Mouse (Mus musculus) urinary bladder, postnatal 36 days (tissue): Measurements from ENCODE around the gene Vwa7.
A peak's percentile ranks its signal among the peaks of the same experiment; 100 is the strongest.

Source experiments
- DNase-seq, 2 experiments: peaks; one replicate each; pipeline ENCODE4 v3.0.0; 2022; ENCODE audit warnings: low spot score in 2 of 2, mixed read lengths in 1 of 2

Gene Vwa7

GRCm38 (mm10) chr17:35045807-35046680 is 29.7 kb downstream of the Vwa7 start:
- DNase-seq, result no peak

GRCm38 (mm10) chr17:35046681-35047455 is 30.5 kb downstream of the Vwa7 start, which contains the start of gene Msh5:
Gene Msh5 (minus strand): TSS chr17:35046745.
- DNase-seq, result peak; percentile 95 to 96

GRCm38 (mm10) chr17:35047688-35048087 is 31.3 kb downstream of the Vwa7 start:
- no peak for DNase-seq

DNA sequence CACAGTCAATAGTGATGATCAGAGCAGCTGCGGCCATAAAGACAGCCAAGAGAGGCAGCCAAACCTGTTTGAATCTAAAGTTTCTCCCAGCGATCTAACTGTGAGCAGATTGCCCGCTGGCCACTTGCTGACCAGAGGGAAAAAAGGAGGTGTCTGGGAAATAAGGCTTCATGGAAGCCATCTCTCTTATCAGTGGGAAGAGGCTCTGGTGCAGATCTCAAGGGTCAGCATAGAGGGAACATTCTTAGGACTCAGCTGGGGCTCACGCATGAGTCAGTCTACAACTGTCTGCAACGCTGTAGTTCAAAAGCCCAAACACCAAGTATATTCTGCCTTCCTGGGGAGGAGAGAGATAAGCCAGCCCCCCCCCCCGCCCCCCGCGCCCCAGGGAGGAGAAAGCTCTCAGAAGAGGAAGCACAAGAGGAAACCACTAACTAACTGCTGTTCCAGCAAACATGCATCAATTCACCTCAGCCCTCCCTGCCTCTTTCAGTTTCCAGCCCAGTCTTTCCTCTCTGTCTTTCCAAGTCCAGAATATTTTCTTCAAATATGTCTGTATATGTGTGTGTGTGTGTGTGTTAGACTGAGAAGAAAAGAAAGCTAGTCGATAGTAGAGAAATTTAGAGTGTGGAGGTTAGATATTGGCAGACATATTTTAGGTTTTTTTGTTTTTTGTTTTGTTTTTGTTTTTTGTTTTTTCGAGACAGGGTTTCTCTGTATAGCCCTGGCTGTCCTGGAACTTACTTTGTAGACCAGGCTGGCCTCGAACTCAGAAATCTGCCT is 32.0 kb downstream of the Vwa7 start:
- DNase-seq, result no peak

DNA sequence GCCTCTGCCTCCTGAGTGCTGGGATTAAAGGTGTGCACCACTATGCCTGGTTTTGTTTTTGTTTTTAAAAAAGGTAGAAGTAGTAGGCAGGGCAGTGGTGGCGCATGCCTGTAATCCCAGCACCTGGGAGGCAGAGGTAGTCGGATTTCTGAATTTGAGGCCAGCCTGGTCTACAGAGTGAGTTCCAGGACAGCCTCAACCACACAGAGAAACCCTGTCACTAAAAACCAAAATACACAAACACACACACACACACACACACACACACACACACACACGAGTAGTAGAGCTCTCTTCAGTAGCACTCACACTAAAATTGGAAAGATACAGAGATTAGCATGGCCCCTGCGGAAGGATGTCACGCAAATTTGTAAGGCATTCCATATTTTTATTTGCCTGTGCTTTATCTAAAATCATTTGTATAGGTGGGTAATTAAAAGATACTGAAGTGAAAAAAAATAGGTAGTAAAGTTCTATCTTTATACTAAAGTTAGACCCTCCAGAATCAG is 32.6 kb downstream of the Vwa7 start:
- no peak for DNase-seq

DNA sequence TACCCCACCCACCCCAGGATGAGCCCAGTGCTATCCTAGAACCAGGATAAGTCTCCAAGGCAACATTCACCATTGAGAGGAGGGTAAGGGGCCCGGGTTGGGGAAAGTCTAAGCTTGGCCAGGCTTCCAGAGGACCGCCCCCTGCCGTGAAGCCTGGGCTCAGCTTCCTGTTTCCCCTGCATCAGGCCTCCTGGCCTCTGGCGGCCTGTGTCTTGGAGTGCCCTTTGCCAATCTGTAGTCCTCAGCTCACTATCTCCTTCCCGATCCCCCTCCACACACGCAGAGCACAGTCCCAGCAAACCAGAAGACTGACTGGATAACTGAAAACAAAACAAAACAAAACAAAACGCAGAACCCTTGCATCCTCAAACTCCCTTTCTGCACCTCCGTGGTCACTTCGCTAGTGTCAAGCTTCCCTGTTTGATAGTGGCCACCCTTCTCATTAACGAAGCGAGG is 33.2 kb downstream of the Vwa7 start, which contains the start of gene Clic1:
TSS of gene Clic1 (plus strand) at position 406 of the 456 bp plus-strand sequence.
- peak in 1 of 2 experiments; percentile 58 for DNase-seq

- DNase-seq, result peak; percentile 69 to 79
These were observed 33.9 kb downstream of the Vwa7 start for GRCm38 (mm10) chr17:35050126-35050750.

DNA sequence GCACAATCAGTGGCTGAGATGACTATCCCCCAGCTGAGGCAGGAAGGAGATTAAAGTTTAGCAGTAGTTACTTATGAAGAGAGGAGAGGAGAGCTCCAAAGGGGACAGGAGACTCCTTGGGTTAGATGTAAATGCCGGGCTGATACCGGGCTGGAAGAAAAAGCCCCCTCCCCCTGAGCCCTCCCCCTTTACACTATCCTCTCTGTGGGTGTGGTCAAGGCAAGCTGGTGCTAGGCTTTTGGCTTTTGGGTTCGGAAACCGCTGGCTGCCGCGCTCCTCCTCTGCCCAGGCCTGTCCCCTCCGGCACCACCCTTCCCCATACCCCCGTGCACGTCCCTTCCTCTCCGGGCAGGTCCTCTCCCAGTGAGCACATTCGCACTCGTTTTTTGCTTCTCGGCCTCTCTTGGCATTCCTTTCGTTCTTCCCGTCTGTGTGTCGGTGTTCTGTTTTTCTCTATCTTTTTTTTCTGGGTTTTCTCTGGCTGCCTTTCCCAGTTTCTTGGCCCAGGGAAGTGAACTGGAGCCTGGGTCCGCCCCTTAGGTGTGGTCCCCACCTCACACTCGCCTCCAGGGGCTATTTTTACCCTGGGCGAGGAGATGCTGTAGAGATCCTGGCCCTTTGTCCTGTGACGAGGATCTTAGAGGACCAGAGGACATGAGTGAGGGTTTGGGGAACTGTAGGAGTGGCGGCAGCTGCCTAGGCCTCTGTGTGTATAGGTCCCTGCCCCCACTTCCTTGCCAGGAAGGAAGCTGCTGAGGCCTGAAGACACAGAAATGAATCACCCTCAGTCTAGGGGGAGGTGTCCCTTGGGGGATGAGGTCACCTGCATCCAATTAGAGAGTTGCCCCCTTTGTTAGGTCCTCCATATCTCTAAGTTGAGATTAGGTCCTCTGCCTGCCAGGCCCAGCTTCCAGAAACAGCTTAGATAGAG is 35.0 kb downstream of the Vwa7 start:
- peak; percentile 61 to 69 for DNase-seq

DNA sequence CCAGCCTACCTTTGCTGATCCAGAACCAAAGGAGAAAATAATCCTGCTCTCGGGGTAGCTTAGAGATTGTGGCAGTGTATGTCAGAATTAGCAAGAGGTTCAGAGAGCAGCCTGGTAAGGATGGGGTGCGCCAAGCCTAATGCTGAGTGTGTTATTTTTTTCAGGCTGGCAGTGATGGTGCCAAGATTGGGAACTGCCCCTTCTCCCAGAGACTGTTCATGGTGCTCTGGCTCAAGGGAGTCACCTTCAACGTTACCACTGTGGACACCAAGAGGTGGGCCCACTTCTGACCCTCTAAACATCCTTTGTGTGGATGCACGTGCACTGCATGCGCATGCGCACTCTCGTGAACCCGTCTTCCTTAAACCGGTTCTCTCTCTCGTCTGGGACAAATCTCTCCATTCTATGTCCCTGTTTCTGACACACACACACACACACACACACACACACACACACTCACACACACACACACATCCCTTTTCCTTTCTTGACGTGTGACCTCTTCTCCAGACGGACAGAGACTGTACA is 36.0 kb downstream of the Vwa7 start:
- DNase-seq, result no peak

GRCm38 (mm10) chr17:35055691-35056495 is 39.5 kb downstream of the Vwa7 start:
- no peak for DNase-seq

- DNase-seq, result no peak
These were observed 40.7 kb downstream of the Vwa7 start for GRCm38 (mm10) chr17:35057090-35057489.

GRCm38 (mm10) chr17:35058316-35058715 is 41.9 kb downstream of the Vwa7 start:
- no peak for DNase-seq

- DNase-seq, result peak; percentile 81 to 87
These were observed 42.8 kb downstream of the Vwa7 start, which contains the start of gene Ddah2 for GRCm38 (mm10) chr17:35058911-35059892. Gene Ddah2 (plus strand): TSS chr17:35059035.

GRCm38 (mm10) chr17:35060071-35060470 is 43.7 kb downstream of the Vwa7 start:
- no peak for DNase-seq

DNA sequence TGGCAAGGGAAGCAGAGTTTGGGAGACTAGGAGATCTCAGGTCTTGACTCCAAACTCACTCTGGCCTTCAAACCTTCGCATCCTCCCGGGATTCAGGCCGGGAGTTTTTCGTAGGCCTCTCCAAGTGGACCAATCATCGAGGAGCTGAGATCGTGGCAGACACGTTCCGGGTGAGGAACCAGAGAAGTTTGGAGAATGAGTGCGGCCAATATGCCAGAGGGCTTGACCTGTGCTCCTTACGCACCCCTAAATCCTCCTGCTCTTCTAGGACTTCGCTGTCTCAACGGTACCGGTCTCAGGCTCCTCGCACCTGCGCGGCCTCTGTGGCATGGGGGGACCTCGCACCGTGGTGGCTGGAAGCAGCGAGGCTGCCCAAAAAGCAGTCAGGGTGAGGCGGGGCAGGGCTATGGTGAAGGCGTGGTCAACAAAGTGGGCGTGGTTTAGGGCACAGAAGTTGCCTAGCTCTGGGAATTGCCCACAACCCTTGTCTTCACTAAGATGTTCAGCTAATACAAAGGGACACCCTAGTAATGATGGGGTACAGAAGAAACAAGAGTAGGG is 44.4 kb downstream of the Vwa7 start:
- no peak for DNase-seq

- DNase-seq, result no peak
These were observed 44.9 kb downstream of the Vwa7 start for GRCm38 (mm10) chr17:35061299-35061698.

GRCm38 (mm10) chr17:35063466-35063865 is 47.1 kb downstream of the Vwa7 start:
- no peak for DNase-seq
